Mouse (Mus musculus): ENCODE measurements around the gene Unc5b.

Gene Unc5b

DNA sequence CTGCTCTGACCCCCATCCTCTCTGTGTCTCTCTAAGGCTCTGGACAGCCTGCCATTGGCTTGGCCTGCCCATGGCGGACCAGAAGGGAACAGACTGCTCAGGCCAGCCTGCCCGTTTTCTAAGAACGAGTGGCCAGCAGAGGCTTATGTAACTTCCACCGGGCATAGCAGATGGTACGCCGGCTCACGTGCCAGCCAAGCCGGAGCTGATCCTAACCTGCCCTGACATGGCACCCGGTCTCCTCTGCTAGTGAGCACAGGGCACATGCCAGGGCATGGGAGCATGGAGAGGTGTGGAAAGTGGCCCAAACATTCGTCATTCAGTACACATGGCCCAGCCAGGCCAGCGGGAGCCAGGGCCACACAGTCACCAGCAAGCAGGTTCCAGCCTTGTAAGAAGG is 10.8 kb downstream of the Unc5b start:
- no peak for DNase-seq (ENCODE audit: low spot score)

GRCm38 (mm10) chr10:60819654-60820192 is 11.7 kb downstream of the Unc5b start:
- no peak for DNase-seq (ENCODE audit: low spot score)

DNA sequence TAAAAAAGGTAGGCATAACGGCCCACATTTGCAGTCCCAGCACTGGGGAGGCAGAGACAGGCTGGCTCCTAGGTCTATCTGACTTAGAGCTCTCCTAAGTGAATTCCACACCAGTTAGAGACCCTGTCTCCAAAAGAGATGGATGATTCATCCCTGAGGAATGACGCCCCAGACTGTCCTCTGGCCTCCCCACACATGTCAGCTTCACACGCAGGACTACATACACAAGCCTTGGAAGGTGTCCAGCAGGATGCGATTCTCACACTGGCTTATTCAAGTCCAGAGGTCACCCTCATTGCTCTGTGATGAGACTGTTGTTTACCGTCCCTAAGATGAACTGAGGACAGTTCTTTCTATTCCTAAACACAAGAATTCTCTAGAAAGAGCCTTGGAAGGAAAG is 12.2 kb downstream of the Unc5b start:
- no peak for DNase-seq (ENCODE audit: low spot score)

- DNase-seq (ENCODE audit: low spot score) = no peak
Measured at GRCm38 (mm10) chr10:60818708-60819107, 12.7 kb downstream of the Unc5b start.

DNA sequence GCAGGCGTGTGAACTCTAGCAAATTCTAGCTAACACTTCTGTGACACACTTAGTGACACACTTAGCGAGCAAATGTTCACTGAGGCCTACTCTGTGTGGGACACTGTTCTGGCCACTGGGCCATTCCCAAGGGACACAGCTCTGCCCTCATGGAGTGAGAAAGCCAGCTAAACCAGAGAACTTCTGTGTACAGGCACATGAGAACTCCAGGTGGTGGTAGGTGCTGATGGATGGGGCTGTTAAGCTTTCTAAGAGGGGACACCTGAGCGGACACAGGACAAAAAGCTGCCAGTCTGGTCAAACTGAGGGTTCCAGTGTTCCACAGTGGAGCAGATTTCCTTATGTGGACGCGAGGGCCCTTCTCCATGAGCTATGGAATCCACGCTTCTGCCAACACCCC is 13.5 kb downstream of the Unc5b start:
- no peak for DNase-seq (ENCODE audit: low spot score)

- no peak for DNase-seq (ENCODE audit: low spot score)
Measured at GRCm38 (mm10) chr10:60816872-60817648, 14.3 kb downstream of the Unc5b start.

DNA sequence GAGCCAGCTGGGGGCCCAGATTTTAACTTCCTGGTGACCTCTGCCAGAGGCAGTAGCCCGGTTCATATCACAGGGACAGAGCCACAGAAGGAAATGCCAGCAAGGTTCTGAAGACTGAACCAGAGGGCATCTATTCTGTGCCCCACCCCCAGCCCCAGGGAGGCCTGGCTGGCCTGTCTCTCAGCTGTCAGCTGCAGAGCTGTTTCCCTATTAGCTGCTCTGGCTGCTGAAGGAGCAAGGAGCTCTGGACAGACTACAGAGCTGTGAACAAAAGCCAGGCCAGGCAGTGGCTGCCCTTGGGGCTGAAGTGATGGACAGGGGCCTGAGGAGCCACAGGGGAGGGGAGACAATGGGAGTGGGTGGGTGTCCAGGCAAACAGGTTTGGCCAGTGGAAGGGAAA is 15.5 kb downstream of the Unc5b start:
- no peak for DNase-seq (ENCODE audit: low spot score)

- no peak for DNase-seq (ENCODE audit: low spot score)
Measured at GRCm38 (mm10) chr10:60815059-60815458, 16.3 kb downstream of the Unc5b start.

GRCm38 (mm10) chr10:60814444-60815057 is 16.8 kb downstream of the Unc5b start:
- DNase-seq (ENCODE audit: low spot score) = no peak

DNA sequence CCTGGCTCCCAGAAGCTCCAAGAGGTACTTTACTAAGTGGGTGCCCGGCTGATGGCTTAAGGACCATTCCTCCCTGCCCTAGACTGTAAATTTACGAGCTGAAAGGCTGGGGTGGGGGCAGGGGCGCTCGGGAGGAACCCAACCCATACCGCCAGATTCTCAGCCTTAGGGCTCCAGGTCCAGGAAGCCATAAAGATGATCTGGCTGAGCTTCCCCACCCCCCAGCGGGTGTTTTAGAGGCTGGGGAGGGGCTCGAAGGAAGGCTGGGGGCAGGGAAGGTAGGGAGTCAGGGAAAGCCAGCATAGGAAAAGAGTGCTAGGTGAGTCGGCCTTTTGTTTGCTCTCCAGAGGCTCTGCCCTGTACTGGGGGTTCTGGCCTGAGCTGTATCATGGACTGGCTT is 17.8 kb downstream of the Unc5b start:
- no peak for DNase-seq (ENCODE audit: low spot score)

DNA sequence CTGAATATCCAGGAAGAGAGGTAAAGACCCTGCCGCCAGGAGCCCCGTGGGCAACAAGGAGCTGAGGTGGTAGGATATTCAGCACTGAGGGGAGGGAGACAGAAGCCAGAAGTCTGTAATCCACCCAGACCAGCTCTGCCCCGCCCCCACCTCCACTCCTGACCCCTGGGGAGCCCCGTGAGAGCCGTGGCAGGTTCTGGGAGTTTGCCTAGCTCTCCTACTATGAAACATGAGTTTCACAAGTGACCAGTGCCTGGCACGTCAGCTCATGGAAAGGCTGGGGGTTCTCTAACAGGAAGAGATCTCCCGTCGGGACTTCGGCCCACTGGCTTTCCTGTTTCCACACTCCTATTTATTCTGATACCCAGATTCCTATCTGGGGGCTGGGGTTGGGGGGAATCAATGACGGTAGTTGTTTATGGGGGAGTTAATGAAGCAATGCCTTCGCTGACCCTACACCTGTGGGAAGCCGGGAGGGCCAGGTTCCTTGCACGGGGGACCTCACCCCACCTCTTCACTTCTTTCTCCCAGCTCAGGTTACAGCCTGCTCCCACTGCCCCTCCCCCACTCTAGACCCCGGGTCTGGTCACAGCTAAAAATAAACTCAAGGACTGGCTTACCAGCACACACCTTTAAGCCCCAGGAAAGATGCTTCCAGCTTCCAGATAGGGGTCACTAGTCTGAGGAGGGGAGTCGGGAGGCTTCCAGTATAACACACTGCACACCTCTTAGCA is 19.4 kb downstream of the Unc5b start:
- DNase-seq (ENCODE audit: low spot score) = no peak

GRCm38 (mm10) chr10:60808447-60808846 is 22.9 kb downstream of the Unc5b start:
- DNase-seq (ENCODE audit: low spot score) = no peak

DNA sequence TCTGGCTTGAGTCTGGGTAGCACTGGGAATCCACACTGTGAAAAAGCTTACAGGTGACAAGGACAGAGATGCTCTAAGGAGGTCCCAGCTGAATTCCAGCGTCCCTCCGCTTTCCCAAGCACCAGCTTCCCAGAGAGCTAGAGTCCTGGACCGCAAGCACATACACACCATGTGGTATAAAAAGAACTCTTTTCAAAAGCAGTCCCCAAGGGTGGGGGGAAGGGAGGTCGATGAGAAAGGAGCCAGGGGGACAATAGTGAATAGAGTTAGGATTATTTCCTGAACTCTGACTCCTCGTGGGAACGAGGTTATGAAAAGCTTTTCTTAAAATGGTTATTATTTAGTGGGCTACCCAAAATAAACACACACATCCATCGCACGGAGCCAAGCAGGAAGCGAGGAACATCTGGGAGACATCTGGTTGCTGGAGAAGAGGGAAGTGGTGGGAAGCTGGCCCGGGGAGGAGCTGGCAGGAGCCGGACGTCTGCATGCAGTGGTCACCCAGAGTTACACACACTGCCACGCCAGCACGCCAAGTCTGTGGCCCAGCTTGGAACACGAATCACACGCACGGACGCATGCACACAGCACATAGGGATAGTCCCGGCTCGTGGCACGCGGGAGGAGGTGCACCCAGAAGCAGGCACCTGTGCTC is 23.7 kb downstream of the Unc5b start:
- no peak for DNase-seq (ENCODE audit: low spot score)

GRCm38 (mm10) chr10:60806207-60806538 is 25.2 kb downstream of the Unc5b start:
- no peak for DNase-seq (ENCODE audit: low spot score)

DNA sequence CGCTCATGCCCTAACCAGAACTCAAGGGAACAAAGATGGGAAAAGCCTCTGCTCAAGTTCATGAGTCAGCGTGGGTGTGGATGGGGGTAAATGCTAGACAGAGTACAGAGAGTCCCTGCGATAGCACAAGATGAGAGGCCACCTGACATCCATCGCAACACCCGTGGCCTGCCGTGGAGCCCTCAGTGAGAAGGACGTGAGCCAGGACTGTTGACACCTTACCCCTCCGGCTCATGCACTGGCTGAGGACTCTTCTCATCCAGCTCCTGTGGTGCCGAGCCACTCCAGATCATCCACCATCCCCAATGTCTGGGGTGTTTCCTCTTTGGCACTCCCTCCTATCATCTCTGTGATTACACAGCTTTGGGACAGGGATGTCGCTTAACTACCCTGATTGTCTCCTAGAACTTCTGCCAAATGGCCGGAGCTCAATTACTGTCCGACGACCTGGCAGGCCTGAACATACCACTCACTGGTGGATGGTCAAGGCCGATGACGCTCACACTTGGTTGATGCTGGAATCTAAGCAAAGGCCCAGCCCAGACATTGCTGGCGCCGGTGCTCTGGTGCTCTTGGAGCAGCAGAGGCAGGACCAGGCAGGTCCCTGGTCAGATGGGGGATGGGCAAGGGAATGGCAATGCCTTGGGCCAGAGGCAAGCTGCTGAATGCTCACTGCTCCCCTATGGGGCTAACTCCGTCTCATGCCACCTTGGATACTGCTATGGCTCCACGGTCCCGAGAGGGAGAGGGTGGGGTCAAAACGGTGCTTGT is 25.8 kb downstream of the Unc5b start:
- no peak for DNase-seq (ENCODE audit: low spot score)

DNA sequence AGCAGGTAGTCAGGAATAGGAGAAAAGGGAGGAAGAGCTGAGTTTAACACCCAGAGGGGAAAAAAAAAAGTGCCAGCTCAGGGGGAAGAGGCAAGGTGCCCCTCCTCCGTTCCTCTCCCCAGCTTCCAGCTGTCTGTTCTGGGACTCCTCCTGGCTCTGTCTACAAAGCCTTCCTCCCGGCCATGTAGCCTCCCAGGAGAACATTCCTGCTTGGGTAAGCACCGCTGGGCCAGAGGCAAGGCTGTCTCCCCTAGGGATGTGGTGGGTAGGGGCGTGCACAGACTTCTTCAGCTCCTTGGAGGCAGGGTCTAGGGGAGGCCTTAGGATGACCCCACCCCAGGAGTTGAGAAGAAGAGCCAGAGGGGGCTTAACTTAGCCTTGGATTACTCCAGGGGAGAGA is 26.5 kb downstream of the Unc5b start:
- DNase-seq (ENCODE audit: low spot score) = no peak

- DNase-seq (ENCODE audit: low spot score) = no peak
Measured at GRCm38 (mm10) chr10:60803971-60804370, 27.4 kb downstream of the Unc5b start.

DNA sequence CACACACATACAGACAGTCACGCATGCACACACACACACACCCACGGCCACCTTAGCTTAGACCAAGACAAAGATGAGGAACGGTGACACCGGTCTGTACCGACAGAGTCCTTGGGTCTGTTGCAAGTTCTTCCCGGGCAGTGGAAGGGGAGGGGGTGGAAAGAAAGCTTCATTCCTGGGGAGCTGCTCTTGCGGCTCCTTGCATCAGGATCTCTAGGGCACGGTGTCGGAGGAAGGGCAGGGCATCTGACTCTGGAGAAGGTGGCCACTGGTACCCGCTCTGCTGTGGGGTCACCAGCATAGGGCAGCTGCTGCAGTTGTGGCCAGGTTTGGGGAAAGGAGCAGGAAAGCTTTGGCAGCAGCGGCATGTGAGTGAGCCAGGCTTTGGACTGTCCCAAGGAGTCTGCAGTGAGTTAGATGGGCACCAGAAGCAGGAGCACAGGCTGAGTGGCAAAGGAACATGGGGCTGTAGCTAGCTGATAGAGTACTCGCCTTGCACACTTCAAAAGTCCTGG is 29.4 kb downstream of the Unc5b start:
- DNase-seq (ENCODE audit: low spot score) = no peak

GRCm38 (mm10) chr10:60801168-60801897 is 30.0 kb downstream of the Unc5b start:
- DNase-seq (ENCODE audit: low spot score) = no peak

DNA sequence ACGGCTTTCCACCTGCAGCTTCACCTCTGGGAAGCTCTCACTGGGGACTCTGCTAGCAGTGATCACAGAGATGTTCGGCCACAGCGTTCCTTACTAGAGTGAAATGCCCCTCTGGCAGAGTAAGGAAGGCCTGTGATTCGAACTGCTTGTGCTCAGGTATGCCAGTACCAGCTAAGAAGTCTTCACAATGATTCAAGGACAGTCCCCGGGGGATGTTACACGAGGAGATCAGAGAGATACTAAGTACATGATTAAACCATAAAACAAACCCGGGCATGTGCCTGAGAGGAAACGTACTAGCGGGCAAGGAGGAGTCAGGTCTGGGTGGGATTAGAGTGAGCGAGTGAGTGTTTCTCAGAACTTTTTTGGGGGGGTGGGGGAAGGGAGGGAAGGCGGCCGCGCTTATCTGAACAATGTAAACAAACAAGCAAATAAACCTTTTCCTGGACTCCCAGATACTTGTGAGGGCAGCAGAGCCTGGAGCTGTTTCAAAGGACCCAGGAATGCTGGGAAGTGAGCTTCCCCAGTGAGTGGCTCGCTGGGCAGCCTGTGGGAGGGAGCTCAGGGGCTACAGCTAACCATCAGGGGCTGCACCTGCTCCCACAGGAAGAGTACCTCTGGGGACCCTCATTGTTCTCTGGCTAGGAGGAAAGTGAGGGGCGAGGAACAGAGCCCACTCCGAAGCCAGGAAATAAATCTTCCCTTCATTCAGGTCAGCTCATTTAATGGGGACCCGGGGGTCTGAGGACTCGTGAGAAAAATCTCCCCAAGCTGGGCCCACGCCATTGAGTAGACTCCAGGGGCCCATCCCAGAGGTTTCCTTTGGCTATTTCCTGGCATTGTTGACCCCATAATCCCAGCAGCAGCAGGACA is 30.9 kb downstream of the Unc5b start:
- DNase-seq (ENCODE audit: low spot score) = no peak

Data from spleen, adult 12 weeks (tissue).